Mouse (Mus musculus): ENCODE measurements around the gene Casr.

The Casr gene

DNA sequence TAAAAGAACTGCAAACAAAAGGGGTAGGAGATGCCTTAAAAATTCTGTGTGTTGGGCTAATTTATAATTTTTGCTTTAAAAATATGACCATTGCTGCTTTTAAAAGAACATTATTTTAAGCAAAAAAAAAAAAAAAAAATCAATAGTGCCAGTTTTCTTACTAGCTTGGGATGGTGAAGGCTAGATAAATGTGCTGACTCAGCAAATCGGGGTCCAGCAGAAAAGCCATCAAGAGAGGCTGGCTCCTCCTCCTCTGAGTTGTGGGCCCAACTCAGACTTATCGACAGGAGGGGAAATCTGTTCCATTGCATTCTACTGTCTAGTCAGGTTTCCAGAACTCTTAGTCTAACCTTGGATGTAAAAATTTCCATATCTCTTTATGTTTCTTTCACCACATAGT is 45.6 kb downstream of the Casr start:
- DNase-seq (ENCODE audit: low read depth), result no peak

- DNase-seq (ENCODE audit: low read depth), result no peak
Observed at GRCm38 (mm10) chr16:36507300-36507699, 54.6 kb downstream of the Casr start.

DNA sequence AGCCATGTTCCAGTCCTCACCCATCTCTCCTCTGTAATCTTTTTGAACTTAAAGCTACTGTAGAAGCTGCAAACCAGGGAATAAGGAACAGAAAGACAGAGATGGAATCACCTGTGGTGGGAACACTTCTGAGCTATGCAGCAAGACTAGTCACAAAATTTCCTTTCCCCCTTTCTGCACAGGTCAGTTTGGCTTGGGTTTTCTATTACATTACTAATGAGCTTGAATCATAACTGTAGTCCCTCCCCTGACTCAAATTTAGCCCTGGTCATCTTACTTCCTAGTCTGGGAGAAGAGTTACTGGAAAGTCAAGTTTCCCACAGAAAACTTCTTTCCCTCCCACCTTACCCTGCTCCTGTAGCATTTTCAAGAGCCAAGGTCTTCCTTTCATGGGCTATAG is 55.1 kb downstream of the Casr start:
- DNase-seq (ENCODE audit: low read depth), result no peak

DNA sequence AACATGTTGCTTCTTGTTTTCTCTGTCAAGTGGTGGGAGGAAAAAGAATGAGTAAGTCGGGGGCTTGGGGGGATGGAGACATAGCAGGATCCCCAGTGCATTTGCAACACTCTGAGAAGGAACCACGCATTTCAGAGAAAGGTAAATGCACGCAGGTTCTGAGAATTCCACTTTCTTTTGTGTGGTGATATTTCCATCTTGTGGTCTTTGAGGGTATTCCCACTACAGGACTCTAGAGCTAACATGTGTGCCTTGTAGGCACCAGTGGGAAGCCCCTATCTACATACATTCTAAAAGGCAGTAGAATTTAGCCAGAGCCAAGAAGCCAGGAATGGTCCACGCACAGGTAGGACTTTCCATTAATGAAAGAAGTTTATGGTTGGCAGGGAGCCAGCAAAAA is 56.0 kb downstream of the Casr start:
- DNase-seq (ENCODE audit: low read depth), result no peak

GRCm38 (mm10) chr16:36505134-36505533 is 56.8 kb downstream of the Casr start:
- no peak for DNase-seq (ENCODE audit: low read depth)

DNA sequence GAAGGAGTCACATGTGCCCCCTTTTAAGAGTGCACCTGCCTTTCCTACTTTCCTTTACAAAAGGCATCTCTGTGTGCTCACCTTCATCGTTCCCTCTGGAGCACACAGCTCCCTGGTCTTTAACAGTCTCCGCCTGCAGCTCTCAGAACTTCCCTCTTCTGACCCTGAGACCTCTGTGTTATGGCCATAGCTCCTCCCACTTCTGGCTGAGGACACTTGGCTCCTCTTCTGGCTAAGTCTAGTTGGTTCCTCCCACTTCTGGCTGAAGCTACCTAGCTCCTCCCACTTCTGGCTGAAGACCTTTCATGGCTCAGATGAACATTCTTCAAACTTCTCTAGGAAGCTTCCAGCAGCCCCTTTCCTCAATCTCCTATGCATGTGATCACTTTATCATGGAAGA is 59.7 kb downstream of the Casr start:
- DNase-seq (ENCODE audit: low read depth), result no peak

GRCm38 (mm10) chr16:36492420-36492819 is 69.5 kb downstream of the Casr start:
- DNase-seq (ENCODE audit: low read depth), result no peak

- DNase-seq (ENCODE audit: low read depth), result no peak
Observed at GRCm38 (mm10) chr16:36476866-36477265, 85.1 kb downstream of the Casr start.

DNA sequence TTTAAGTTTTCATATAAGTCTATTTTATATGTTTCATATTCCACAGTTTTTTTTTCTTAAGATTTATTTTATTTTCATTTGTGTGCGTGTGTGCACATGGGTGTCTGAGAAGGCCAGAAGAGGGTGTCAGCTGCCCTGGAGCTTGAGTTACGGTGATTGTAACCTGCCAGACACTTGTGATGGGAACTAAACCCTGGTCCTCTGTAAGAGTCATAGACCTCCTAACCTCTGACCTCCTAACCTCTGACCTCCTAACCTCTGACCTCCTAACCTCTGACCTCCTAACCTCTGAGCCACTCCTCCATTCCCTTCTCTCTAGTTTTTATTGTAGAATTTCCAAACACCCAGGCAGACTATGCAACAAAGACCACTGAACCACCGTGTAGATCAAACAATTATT is 86.4 kb downstream of the Casr start:
- no peak for DNase-seq (ENCODE audit: low read depth)

GRCm38 (mm10) chr16:36474849-36475248 is 87.1 kb downstream of the Casr start:
- no peak for DNase-seq (ENCODE audit: low read depth)

- peak; percentile 66 for DNase-seq (ENCODE audit: low read depth)
Observed at GRCm38 (mm10) chr16:36473217-36474216, 88.4 kb downstream of the Casr start.

DNA sequence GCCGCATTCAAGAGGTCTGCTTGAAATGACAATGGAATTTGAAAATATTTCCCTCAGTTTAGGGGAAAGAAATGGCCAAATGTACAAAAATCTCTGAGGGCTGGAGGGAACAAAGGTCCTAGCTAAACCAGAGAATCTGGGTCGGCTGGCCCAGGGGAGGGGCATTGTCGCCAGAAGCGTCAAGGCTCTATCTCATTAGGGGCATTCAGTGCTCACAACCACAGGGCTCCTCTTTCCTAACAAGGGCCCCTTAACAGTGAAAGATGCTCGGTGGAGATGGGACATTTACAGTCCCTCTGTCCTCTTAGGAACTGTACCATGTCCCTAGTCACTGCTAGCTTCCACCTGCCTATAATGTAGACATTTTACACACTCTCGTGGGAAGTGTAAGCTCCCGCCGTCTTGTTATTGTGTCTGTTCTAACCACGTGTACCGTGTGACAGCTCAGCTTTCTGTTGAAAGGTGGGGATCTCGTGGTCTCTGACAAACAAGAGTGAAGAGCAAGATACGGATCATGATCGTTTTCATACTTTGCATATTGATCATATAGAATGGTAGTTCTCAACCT is 90.8 kb downstream of the Casr start:
- no peak for DNase-seq (ENCODE audit: low read depth)

- peak; percentile 30 for DNase-seq (ENCODE audit: low read depth)
Observed at GRCm38 (mm10) chr16:36469955-36470478, 91.9 kb downstream of the Casr start.

GRCm38 (mm10) chr16:36469367-36469766 is 92.6 kb downstream of the Casr start:
- no peak for DNase-seq (ENCODE audit: low read depth)

- DNase-seq (ENCODE audit: low read depth), result peak; percentile 3
Observed at GRCm38 (mm10) chr16:36468862-36469261, 93.1 kb downstream of the Casr start.

DNA sequence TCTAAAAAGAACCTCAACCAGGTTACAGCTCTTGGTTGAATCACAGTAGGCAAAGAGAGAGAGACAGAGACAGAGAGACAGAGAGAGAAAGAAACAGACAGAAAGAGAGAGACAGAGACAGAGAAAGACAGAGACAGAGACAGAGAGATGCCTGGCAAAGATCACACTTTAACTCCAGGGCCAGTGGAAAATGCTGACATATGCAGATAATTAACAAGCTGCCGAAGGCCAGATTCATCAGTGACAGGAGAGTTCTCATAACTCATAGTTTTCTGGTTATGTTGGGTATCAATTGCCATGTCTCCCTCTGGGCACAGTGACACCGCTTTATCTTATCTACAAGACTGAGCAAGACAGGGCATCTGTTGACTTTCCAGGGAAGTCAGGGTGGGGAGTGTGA is 94.0 kb downstream of the Casr start:
- no peak for DNase-seq (ENCODE audit: low read depth)

DNA sequence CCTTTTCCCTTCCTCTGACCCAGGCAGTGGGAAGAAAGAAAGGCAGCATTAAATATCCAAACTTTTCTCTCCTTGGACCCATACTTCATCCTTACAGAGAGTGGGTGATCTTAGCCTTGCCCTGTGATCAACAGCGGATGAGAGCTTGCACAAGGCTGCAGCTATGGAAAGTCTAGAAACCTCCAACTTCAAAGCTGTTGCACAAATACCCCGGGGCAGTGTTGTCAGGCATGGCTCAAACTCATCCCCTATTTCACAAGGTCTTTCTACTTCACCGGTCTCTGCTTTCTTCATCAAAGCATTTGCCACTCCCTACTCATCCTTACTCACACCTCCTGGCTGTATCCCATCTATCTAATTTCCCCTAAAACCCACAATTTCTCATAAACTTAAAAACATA is 96.5 kb downstream of the Casr start:
- no peak for DNase-seq (ENCODE audit: low read depth)

DNA sequence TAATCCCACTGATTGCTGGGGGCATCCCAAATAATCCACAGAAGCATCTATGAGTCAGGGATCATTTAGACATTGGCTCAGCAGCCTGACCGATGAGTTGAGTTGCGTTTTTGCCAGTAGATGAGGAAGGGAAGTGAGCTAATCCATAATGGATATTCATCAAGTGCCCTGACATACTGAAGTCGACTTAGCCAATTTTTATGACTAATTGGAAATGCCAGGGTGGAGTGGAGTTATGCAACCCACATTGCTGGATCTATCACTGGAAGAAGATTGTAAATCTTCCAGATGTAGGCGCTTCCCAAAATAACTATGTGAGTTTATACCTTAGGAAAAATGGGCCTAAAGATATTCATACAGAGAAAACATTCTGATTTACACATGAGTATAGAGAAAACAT is 97.9 kb downstream of the Casr start:
- peak; percentile 9 for DNase-seq (ENCODE audit: low read depth)

- DNase-seq (ENCODE audit: low read depth), result no peak
Observed at GRCm38 (mm10) chr16:36460426-36460825, 101.5 kb downstream of the Casr start.

DNA sequence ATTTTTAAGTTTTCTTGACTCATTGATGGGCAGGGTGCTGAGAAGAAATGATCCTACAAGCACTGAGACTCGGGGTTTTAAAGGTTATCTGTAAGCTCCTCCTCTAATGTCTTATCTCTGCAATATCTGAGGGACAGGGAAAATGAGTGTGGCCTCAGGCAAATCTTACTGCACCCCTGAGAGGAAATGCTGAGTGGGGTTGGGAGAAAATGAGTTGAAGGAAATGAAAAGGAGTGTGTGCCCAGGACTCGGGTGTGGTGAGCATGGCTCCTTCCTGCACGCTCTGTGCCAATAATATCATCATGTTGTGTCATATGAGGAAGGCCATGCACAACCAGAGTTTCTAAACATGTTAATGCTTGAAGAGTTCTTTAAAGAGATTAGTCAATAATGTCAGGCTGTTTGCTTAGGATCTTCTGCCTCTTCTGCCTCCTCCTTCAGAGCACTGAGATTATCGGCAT is 106.6 kb downstream of the Casr start, which contains the start of gene Stfa3:
Gene Stfa3 (minus strand): TSS at position 51 of the 461 bp plus-strand sequence.
- DNase-seq (ENCODE audit: low read depth), result no peak
